Mouse (Mus musculus): ENCODE results near the gene Rdx.
"Not testable (repeated sequence)": the region's sequence is repeated elsewhere in the genome, so short reads cannot be mapped to it uniquely, and the experiment has no call there.

Rdx gene

GRCm38 (mm10) chr9:52055313-52055712, 8.3 kb downstream of the Rdx start:
- DNase-seq (ENCODE audit: low read depth) = no peak

GRCm38 (mm10) chr9:52059788-52060187, 12.8 kb downstream of the Rdx start:
- no peak for DNase-seq (ENCODE audit: low read depth)

GRCm38 (mm10) chr9:52070052-52070451, 23.1 kb downstream of the Rdx start:
- DNase-seq (ENCODE audit: low read depth) = no peak

GRCm38 (mm10) chr9:52071352-52071751, 24.4 kb downstream of the Rdx start:
- DNase-seq (ENCODE audit: low read depth) = not testable (repeated sequence)

- DNase-seq (ENCODE audit: low read depth) = no peak
Observed at GRCm38 (mm10) chr9:52072202-52072601, 25.2 kb downstream of the Rdx start.

- DNase-seq (ENCODE audit: low read depth) = no peak
Observed at GRCm38 (mm10) chr9:52076089-52076488, 29.1 kb downstream of the Rdx start.

GRCm38 (mm10) chr9:52077692-52078091, 30.7 kb downstream of the Rdx start:
- no peak for DNase-seq (ENCODE audit: low read depth)

GRCm38 (mm10) chr9:52081979-52082378, 35.0 kb downstream of the Rdx start:
- DNase-seq (ENCODE audit: low read depth) = no peak

- no peak for DNase-seq (ENCODE audit: low read depth)
Observed at GRCm38 (mm10) chr9:52082414-52082813, 35.4 kb downstream of the Rdx start.

- peak; percentile 55 for DNase-seq (ENCODE audit: low read depth)
Observed at GRCm38 (mm10) chr9:52091752-52092151, 44.8 kb downstream of the Rdx start.

- no peak for DNase-seq (ENCODE audit: low read depth)
Observed at GRCm38 (mm10) chr9:52092311-52092710, 45.3 kb downstream of the Rdx start.

GRCm38 (mm10) chr9:52093108-52093507, 46.1 kb downstream of the Rdx start:
- peak; percentile 67 for DNase-seq (ENCODE audit: low read depth)

- no peak for DNase-seq (ENCODE audit: low read depth)
Observed at GRCm38 (mm10) chr9:52094016-52094415, 47.0 kb downstream of the Rdx start.

GRCm38 (mm10) chr9:52094471-52094980, 47.6 kb downstream of the Rdx start:
- DNase-seq (ENCODE audit: low read depth) = no peak

- DNase-seq (ENCODE audit: low read depth) = peak; percentile 54
Observed at GRCm38 (mm10) chr9:52095666-52096065, 48.7 kb downstream of the Rdx start.

- DNase-seq (ENCODE audit: low read depth) = no peak
Observed at GRCm38 (mm10) chr9:52097386-52097785, 50.4 kb downstream of the Rdx start.

GRCm38 (mm10) chr9:52098600-52098999, 51.6 kb downstream of the Rdx start:
- peak; percentile 85 for DNase-seq (ENCODE audit: low read depth)

- no peak for DNase-seq (ENCODE audit: low read depth)
Observed at GRCm38 (mm10) chr9:52100426-52100825, 53.5 kb downstream of the Rdx start.

- peak; percentile 72 for DNase-seq (ENCODE audit: low read depth)
Observed at GRCm38 (mm10) chr9:52102060-52102844, 55.3 kb downstream of the Rdx start.

GRCm38 (mm10) chr9:52103448-52104224, 56.7 kb downstream of the Rdx start:
- peak; percentile 49 for DNase-seq (ENCODE audit: low read depth)

- DNase-seq (ENCODE audit: low read depth) = no peak
Observed at GRCm38 (mm10) chr9:52104225-52104615, 57.2 kb downstream of the Rdx start.

GRCm38 (mm10) chr9:52105423-52105822, 58.5 kb downstream of the Rdx start:
- peak; percentile 13 for DNase-seq (ENCODE audit: low read depth)

- no peak for DNase-seq (ENCODE audit: low read depth)
Observed at GRCm38 (mm10) chr9:52107161-52107560, 60.2 kb downstream of the Rdx start.
